Mouse (Mus musculus) thymus, postnatal 25 days (tissue): ENCODE results near the gene Nwd2.
A peak's percentile ranks its signal among the peaks of the same experiment; 100 is the strongest.

Source experiments
- DNase-seq: peaks from one replicate; pipeline ENCODE4 v3.0.0; 2022

The Nwd2 gene

GRCm38 (mm10) chr5:63828380-63829185, 179.7 kb downstream of the Nwd2 start:
- DNase-seq, result no peak

- DNase-seq, result no peak
Measured at GRCm38 (mm10) chr5:63831054-63831453, 182.2 kb downstream of the Nwd2 start.

GRCm38 (mm10) chr5:63833955-63834354, 185.1 kb downstream of the Nwd2 start:
- no peak for DNase-seq

GRCm38 (mm10) chr5:63834435-63834834, 185.5 kb downstream of the Nwd2 start:
- DNase-seq, result no peak

GRCm38 (mm10) chr5:63837115-63837514, 188.2 kb downstream of the Nwd2 start:
- DNase-seq, result peak; percentile 17

GRCm38 (mm10) chr5:63837851-63838250, 188.9 kb downstream of the Nwd2 start:
- DNase-seq, result no peak

- DNase-seq, result no peak
Measured at GRCm38 (mm10) chr5:63839801-63840416, 191.0 kb downstream of the Nwd2 start.

GRCm38 (mm10) chr5:63847080-63847479, 198.2 kb downstream of the Nwd2 start:
- DNase-seq, result no peak

GRCm38 (mm10) chr5:63847541-63848226, 198.8 kb downstream of the Nwd2 start:
- no peak for DNase-seq

- no peak for DNase-seq
Measured at GRCm38 (mm10) chr5:63858901-63859300, 210.0 kb downstream of the Nwd2 start.
